Mouse (Mus musculus): ENCODE data around the gene Tdrd3. TPM values are rescaled to one million over a fixed set of nuclear protein-coding genes. Genes with fewer than 3 reads are reported as not detected.

Gene Tdrd3
- total and polyA plus RNA-seq, 3 experiments: 2.9 to 38.1 (median 30.5) TPM

DNA sequence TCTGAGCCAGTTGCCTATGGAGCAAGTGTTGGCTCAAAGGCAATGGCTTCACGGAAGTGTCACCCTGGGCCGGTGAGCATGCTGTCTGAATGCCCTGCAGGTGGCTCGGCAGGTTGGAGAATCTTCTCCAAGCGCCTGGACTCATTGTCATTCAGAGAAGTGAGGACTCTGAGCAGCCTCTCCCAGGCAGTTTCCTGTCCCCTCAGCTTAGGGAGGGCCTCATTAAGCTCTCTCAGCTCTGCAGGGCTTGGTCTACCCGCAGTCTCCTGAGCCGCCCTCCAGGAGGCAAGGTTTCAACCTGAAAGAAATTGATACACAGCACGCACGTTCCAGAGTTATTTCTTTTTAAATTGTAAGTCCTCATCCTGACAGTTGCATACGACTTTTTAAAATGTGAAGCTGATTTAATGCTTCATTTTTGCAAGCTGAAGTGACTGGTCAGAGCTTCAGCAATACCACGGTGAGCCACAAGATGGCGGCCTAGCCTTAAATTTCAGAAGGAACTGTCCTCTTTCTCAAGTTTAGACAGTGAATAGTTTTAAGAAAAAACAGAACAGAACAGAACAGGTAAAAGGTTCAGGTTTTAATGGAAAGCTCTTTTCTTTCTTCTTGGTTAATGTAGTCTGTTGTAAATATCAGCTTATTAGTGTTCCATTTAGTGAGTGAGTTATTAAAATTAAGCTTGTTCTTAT, 47.7 kb downstream of the Tdrd3 start:
- Histone ChIP-seq H3K27me3 (ENCODE audit: insufficient read depth, low read length) (no peaks in the 10 kb centered on the region), H3K4me1 (ENCODE audit: insufficient read depth, low read depth, low read length) (no peaks in the 10 kb centered on the region), H3K4me3 (ENCODE audit: low read depth, low read length) (no peak overlapping the region), H3K9me3 (replicated peaks) (no peaks in the 10 kb centered on the region), H3K36me3 (replicated peaks) (peaks cover 52% of the 10 kb centered on the region)
- TF ChIP-seq GATA2 (IDR thresholded peaks at IDR 0.05; ENCODE audit: borderline replicate concordance, low read depth, low read length): no peak
- TF ChIP-seq POLR2AphosphoS5 (IDR thresholded peaks at IDR 0.05; ENCODE audit: insufficient replicate concordance, low read depth, low read length): no peak
- TF ChIP-seq CTCF (IDR thresholded peaks at IDR 0.05; ENCODE audit: low read depth, low read length): peak; percentile 88
- no peak for TF ChIP-seq TAL1 (conservative IDR thresholded peaks at IDR 0.05; ENCODE audit: low read depth, low read length)
- no peak for TF ChIP-seq GATA1 (IDR thresholded peaks at IDR 0.05; ENCODE audit: borderline replicate concordance, low read length)
- peak; percentile 32 for DNase-seq (ENCODE audit: low spot score)
- ATAC-seq (ENCODE audit: extremely low read depth, insufficient number of reproducible peaks, low FRiP score, poor library complexity, severe bottlenecking): peak; percentile 59; the same call in 1 of the 2 replicates

DNA sequence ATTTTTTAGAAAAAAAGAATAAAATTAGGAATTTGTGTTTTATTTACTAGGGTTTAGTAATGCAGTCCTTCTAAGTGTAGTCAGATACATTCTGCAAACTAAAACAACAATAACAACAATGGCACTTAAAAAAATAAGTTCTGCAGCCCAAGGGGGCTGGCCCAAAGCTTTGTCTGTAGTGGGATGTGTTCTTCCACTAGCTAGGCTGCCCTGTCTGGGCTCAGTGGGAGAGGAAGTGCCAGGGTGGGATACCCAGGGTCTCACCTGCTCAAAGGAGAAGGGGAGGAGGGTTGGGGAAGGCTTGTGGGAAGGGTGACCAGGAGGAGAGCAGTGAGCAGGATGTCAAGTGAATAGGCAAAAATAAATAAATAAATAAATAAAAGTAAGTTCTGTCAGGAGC, 48.2 kb downstream of the Tdrd3 start:
- DNase-seq (ENCODE audit: low spot score): no peak
- no peak for TF ChIP-seq GATA1 (IDR thresholded peaks at IDR 0.05; ENCODE audit: borderline replicate concordance, low read length)
- no peak for TF ChIP-seq POLR2AphosphoS5 (IDR thresholded peaks at IDR 0.05; ENCODE audit: insufficient replicate concordance, low read depth, low read length)
- no peak for TF ChIP-seq GATA2 (IDR thresholded peaks at IDR 0.05; ENCODE audit: borderline replicate concordance, low read depth, low read length)
- TF ChIP-seq TAL1 (conservative IDR thresholded peaks at IDR 0.05; ENCODE audit: low read depth, low read length): no peak
- no peak for TF ChIP-seq CTCF (IDR thresholded peaks at IDR 0.05; ENCODE audit: low read depth, low read length)

DNA sequence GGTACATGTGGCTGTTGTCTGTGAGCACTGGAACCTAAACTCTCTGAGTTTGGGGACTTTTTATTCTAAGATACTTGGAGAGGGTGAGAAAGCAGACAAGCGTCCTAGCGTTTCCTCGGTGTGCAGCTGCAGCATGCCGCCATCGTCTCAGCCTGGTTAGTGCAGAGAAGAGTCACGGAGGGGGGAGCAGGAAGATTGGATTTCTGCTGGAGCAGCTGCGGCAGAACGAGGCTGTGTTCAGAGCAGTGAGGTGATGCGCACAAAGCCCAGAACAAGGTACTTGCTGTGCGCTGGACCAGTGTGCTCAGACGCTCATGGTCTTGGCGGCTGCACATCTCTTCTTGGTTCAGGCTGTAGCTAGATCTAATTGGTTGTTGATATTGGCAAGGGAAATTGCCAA, 51.1 kb downstream of the Tdrd3 start:
- H3K9me3 ChIP-seq (replicated peaks): no peaks in the 10 kb centered on the region
- TF ChIP-seq CTCF (IDR thresholded peaks at IDR 0.05; ENCODE audit: low read depth, low read length): no peak
- no peak for TF ChIP-seq POLR2AphosphoS5 (IDR thresholded peaks at IDR 0.05; ENCODE audit: insufficient replicate concordance, low read depth, low read length)
- TF ChIP-seq GATA1 (IDR thresholded peaks at IDR 0.05; ENCODE audit: borderline replicate concordance, low read length): no peak
- TF ChIP-seq TAL1 (conservative IDR thresholded peaks at IDR 0.05; ENCODE audit: low read depth, low read length): no peak
- no peak for TF ChIP-seq GATA2 (IDR thresholded peaks at IDR 0.05; ENCODE audit: borderline replicate concordance, low read depth, low read length)

More for the DNA sequence above, 48.2 kb downstream of the Tdrd3 start:
- no peak for ATAC-seq (ENCODE audit: extremely low read depth, insufficient number of reproducible peaks, low FRiP score, poor library complexity, severe bottlenecking)
- Histone ChIP-seq H3K9me3 (replicated peaks) (no peaks in the 10 kb centered on the region), H3K4me3 (ENCODE audit: low read depth, low read length) (no peak overlapping the region), H3K36me3 (replicated peaks) (peaks cover 53% of the 10 kb centered on the region), H3K4me1 (ENCODE audit: insufficient read depth, low read depth, low read length) (no peaks in the 10 kb centered on the region), H3K27me3 (ENCODE audit: insufficient read depth, low read length) (no peaks in the 10 kb centered on the region)

DNA sequence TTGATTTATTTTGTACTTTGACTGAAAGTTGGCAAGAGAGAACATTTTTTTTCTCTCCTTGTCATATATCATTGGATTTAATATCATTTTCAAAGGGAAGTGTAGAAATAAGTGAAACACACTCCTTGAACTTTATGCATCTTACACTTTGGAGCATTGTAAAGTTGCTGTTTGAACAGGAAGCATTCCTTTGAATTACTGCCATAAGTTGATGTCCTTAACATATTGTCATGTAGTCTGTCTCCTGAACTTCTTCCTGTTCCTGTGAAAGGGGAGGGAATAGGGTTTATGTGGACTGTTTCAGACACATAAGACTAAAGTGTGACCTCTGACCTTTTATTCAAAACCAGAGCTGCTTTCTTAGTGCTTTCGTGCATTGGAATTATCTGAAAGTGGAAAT, 55.1 kb downstream of the Tdrd3 start:
- ATAC-seq (ENCODE audit: extremely low read depth, insufficient number of reproducible peaks, low FRiP score, poor library complexity, severe bottlenecking): no peak

More for the DNA sequence above, 51.1 kb downstream of the Tdrd3 start:
- Histone ChIP-seq H3K4me3 (ENCODE audit: low read depth, low read length) (no peak overlapping the region), H3K27me3 (ENCODE audit: insufficient read depth, low read length) (no peaks in the 10 kb centered on the region), H3K36me3 (replicated peaks) (peaks cover 48% of the 10 kb centered on the region), H3K4me1 (ENCODE audit: insufficient read depth, low read depth, low read length) (no peaks in the 10 kb centered on the region)
- no peak for ATAC-seq (ENCODE audit: extremely low read depth, insufficient number of reproducible peaks, low FRiP score, poor library complexity, severe bottlenecking)
- DNase-seq (ENCODE audit: low spot score): no peak

DNA sequence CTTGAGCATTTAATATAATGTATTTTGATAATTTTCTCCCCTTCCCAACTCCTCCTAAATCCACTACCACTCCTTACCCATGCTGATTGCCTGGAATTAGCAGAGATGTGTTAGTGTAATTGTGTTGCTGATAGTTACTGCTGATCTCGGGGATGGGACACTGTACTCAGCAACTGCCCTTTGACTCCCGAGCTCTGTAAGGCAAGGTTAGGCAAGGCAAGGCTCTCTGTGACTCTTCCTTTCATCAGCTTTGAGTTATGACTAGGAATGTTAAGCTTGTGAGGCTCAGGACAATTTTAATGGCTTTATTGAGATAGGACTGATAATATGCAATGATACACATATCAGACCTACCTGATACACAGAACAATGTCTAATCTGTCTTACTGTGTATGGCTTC, 56.3 kb downstream of the Tdrd3 start:
- no peak for TF ChIP-seq TAL1 (conservative IDR thresholded peaks at IDR 0.05; ENCODE audit: low read depth, low read length)
- TF ChIP-seq GATA1 (IDR thresholded peaks at IDR 0.05; ENCODE audit: borderline replicate concordance, low read length): no peak
- TF ChIP-seq POLR2AphosphoS5 (IDR thresholded peaks at IDR 0.05; ENCODE audit: insufficient replicate concordance, low read depth, low read length): no peak
- TF ChIP-seq CTCF (IDR thresholded peaks at IDR 0.05; ENCODE audit: low read depth, low read length): no peak
- no peak for TF ChIP-seq GATA2 (IDR thresholded peaks at IDR 0.05; ENCODE audit: borderline replicate concordance, low read depth, low read length)
- Histone ChIP-seq H3K9me3 (replicated peaks) (no peaks in the 10 kb centered on the region), H3K4me3 (ENCODE audit: low read depth, low read length) (no peak overlapping the region), H3K36me3 (replicated peaks) (peaks cover 47% of the 10 kb centered on the region), H3K4me1 (ENCODE audit: insufficient read depth, low read depth, low read length) (no peaks in the 10 kb centered on the region), H3K27me3 (ENCODE audit: insufficient read depth, low read length) (no peaks in the 10 kb centered on the region)
- ATAC-seq (ENCODE audit: extremely low read depth, insufficient number of reproducible peaks, low FRiP score, poor library complexity, severe bottlenecking): no peak
- DNase-seq (ENCODE audit: low spot score): no peak

More for the DNA sequence above, 55.1 kb downstream of the Tdrd3 start:
- TF ChIP-seq GATA1 (IDR thresholded peaks at IDR 0.05; ENCODE audit: borderline replicate concordance, low read length) (no peak), POLR2AphosphoS5 (IDR thresholded peaks at IDR 0.05; ENCODE audit: insufficient replicate concordance, low read depth, low read length) (no peak), CTCF (IDR thresholded peaks at IDR 0.05; ENCODE audit: low read depth, low read length) (no peak), TAL1 (conservative IDR thresholded peaks at IDR 0.05; ENCODE audit: low read depth, low read length) (no peak), GATA2 (IDR thresholded peaks at IDR 0.05; ENCODE audit: borderline replicate concordance, low read depth, low read length) (no peak)
- H3K27me3 ChIP-seq (ENCODE audit: insufficient read depth, low read length): no peaks in the 10 kb centered on the region
- H3K36me3 ChIP-seq (replicated peaks): peaks cover 52% of the 10 kb centered on the region
- no peak for DNase-seq (ENCODE audit: low spot score)
- H3K4me1 ChIP-seq (ENCODE audit: insufficient read depth, low read depth, low read length): no peaks in the 10 kb centered on the region
- no peaks in the 10 kb centered on the region for H3K9me3 ChIP-seq (replicated peaks)
- H3K4me3 ChIP-seq (ENCODE audit: low read depth, low read length): no peak overlapping the region

DNA sequence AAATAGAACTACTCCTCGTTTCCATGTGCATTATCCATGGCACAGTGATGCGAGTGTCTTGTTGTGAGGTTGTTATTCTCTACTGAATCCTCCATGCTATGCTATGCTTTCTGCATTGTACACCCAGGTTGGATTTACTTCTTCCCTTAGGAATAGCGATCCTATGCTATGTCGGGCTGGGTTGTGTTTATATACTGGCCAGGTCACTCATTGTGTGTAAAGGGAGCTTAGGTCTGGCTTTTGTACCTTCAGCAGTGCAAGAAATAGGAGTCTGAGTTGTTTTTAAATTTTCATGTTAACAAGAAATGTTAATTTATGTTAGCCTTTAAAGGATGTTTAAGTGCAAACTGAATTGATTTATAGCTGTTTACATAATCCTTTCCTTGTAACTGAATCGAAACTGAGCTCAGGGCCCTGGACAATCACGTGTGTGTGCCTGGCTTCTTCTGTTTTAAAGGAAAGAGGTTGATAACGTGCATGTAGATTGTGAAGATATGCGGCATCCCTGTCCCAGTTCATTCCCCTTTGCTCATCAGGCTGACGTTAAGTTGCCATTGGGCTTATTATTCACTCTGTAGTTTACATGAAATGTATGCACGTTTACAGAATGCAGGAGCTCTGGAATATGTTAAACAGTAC, 59.4 kb downstream of the Tdrd3 start:
- no peaks in the 10 kb centered on the region for H3K9me3 ChIP-seq (replicated peaks)
- TF ChIP-seq GATA2 (IDR thresholded peaks at IDR 0.05; ENCODE audit: borderline replicate concordance, low read depth, low read length): no peak
- no peak for TF ChIP-seq POLR2AphosphoS5 (IDR thresholded peaks at IDR 0.05; ENCODE audit: insufficient replicate concordance, low read depth, low read length)
- no peak for TF ChIP-seq CTCF (IDR thresholded peaks at IDR 0.05; ENCODE audit: low read depth, low read length)
- TF ChIP-seq TAL1 (conservative IDR thresholded peaks at IDR 0.05; ENCODE audit: low read depth, low read length): no peak
- TF ChIP-seq GATA1 (IDR thresholded peaks at IDR 0.05; ENCODE audit: borderline replicate concordance, low read length): no peak
- H3K36me3 ChIP-seq (replicated peaks): peaks cover 48% of the 10 kb centered on the region
- H3K27me3 ChIP-seq (ENCODE audit: insufficient read depth, low read length): no peaks in the 10 kb centered on the region
- ATAC-seq (ENCODE audit: extremely low read depth, insufficient number of reproducible peaks, low FRiP score, poor library complexity, severe bottlenecking) (no peak), DNase-seq (ENCODE audit: low spot score) (no peak)
- H3K4me3 ChIP-seq (ENCODE audit: low read depth, low read length): no peak overlapping the region
- no peaks in the 10 kb centered on the region for H3K4me1 ChIP-seq (ENCODE audit: insufficient read depth, low read depth, low read length)

All from G1E (cell line).